Mouse (Mus musculus): ENCODE data around the gene Phyhipl. TPM values are rescaled to one million over a fixed set of nuclear protein-coding genes. Genes with fewer than 3 reads are reported as not detected.

Phyhipl gene
- total and polyA plus RNA-seq, 3 experiments, result not detected

GRCm38 (mm10) chr10:70537694-70538093 is 118.1 kb downstream of the Phyhipl start:
- no peaks in the 10 kb centered on the region for H3K4me1 ChIP-seq (ENCODE audit: control insufficient read depth in 1 of 2, insufficient read depth in 2 of 2)
- H3K9ac ChIP-seq (ENCODE audit: insufficient read depth, low read depth), result no peak overlapping the region
- no peak overlapping the region for H3K4me3 ChIP-seq (replicated peaks in 1 of 3; ENCODE audit: low read depth in 2 of 3, low read length in 2 of 3, poor library complexity in 1 of 3)
- H3K27ac ChIP-seq (ENCODE audit: insufficient read depth, low read depth), result no peak overlapping the region
- no peak overlapping the region for H3K4me2 ChIP-seq (ENCODE audit: insufficient read depth, low read depth, poor library complexity, severe bottlenecking)
- DNase-seq (ENCODE audit: extremely low read depth), result no peak
- in situ Hi-C loops (cut with MboI; ENCODE audit: low pct_ligation_motif_present, low pct_unique_long_range_greater_than_20kb, low sequenced_read_pairs), result no loop called here
- H3K27me3 ChIP-seq (replicated peaks), result no peaks in the 10 kb centered on the region
- no peaks in the 10 kb centered on the region for H3K36me3 ChIP-seq (replicated peaks in 1 of 2; ENCODE audit: control insufficient read depth in 1 of 2, insufficient read depth in 1 of 2, low read length in 1 of 2)
- TF ChIP-seq USF1 (IDR thresholded peaks at IDR 0.05; ENCODE audit: low read depth, low read length) (no peak), EP300 (IDR thresholded peaks at IDR 0.05; ENCODE audit: low read length) (no peak), MYC (IDR thresholded peaks at IDR 0.05; ENCODE audit: low read depth, low read length) (no peak), POLR2A (IDR thresholded peaks at IDR 0.05; ENCODE audit: low read depth, low read length) (no peak), BHLHE40 (IDR thresholded peaks at IDR 0.05; ENCODE audit: low read depth, low read length) (no peak), GABPA (IDR thresholded peaks at IDR 0.05; ENCODE audit: insufficient replicate concordance, low read depth, low read length) (no peak), MAFK (IDR thresholded peaks at IDR 0.05; ENCODE audit: insufficient replicate concordance, low read length) (no peak), ZC3H11A (IDR thresholded peaks at IDR 0.05; ENCODE audit: low read depth, low read length) (no peak), MAX (IDR thresholded peaks at IDR 0.05; ENCODE audit: low read length) (no peak), JUN (IDR thresholded peaks at IDR 0.05; ENCODE audit: insufficient read depth, low read depth, low read length) (no peak), CTCF (conservative IDR thresholded peaks at IDR 0.05 in 1 of 2, IDR thresholded peaks at IDR 0.05 in 1 of 2; ENCODE audit: low read depth in 2 of 2, low read length in 2 of 2) (no peak), SMC3 (IDR thresholded peaks at IDR 0.05; ENCODE audit: low read depth, low read length) (no peak)
- H3K79me2 ChIP-seq (replicated peaks; ENCODE audit: control insufficient read depth, extremely low read depth, insufficient read depth, poor library complexity, severe bottlenecking), result no peaks in the 10 kb centered on the region
- dilution Hi-C loops (cut with MboI; ENCODE audit: extremely low pct_ligation_motif_present, extremely low pct_unique_long_range_greater_than_20kb, low sequenced_read_pairs), result no loop called here
- peaks cover 82% of the 10 kb centered on the region for H3K9me3 ChIP-seq (replicated peaks; ENCODE audit: low read length)

GRCm38 (mm10) chr10:70535401-70535800 is 120.4 kb downstream of the Phyhipl start:
- in situ Hi-C loops (cut with MboI; ENCODE audit: low pct_ligation_motif_present, low pct_unique_long_range_greater_than_20kb, low sequenced_read_pairs), result no loop called here
- peaks cover 75% of the 10 kb centered on the region for H3K9me3 ChIP-seq (replicated peaks; ENCODE audit: low read length)
- DNase-seq (ENCODE audit: extremely low read depth), result no peak

GRCm38 (mm10) chr10:70534571-70534970 is 121.2 kb downstream of the Phyhipl start:
- no peak overlapping the region for H3K4me3 ChIP-seq (replicated peaks in 1 of 3; ENCODE audit: low read depth in 2 of 3, low read length in 2 of 3, poor library complexity in 1 of 3)
- H3K27ac ChIP-seq (ENCODE audit: insufficient read depth, low read depth), result no peak overlapping the region
- no peaks in the 10 kb centered on the region for H3K36me3 ChIP-seq (replicated peaks in 1 of 2; ENCODE audit: control insufficient read depth in 1 of 2, insufficient read depth in 1 of 2, low read length in 1 of 2)
- H3K4me2 ChIP-seq (ENCODE audit: insufficient read depth, low read depth, poor library complexity, severe bottlenecking), result no peak overlapping the region
- no peak overlapping the region for H3K9ac ChIP-seq (ENCODE audit: insufficient read depth, low read depth)
- peaks cover 74% of the 10 kb centered on the region for H3K9me3 ChIP-seq (replicated peaks; ENCODE audit: low read length)
- no peak for TF ChIP-seq RCOR1 (conservative IDR thresholded peaks at IDR 0.05; ENCODE audit: low read depth, low read length)
- TF ChIP-seq USF2 (conservative IDR thresholded peaks at IDR 0.05; ENCODE audit: low read depth, low read length), result no peak
- no peak for TF ChIP-seq CHD1 (IDR thresholded peaks at IDR 0.05; ENCODE audit: low read depth, low read length)
- TF ChIP-seq CTCF (conservative IDR thresholded peaks at IDR 0.05 in 1 of 2, IDR thresholded peaks at IDR 0.05 in 1 of 2; ENCODE audit: low read depth in 2 of 2, low read length in 2 of 2), result no peak
- no peak for TF ChIP-seq GABPA (IDR thresholded peaks at IDR 0.05; ENCODE audit: insufficient replicate concordance, low read depth, low read length)
- TF ChIP-seq BHLHE40 (IDR thresholded peaks at IDR 0.05; ENCODE audit: low read depth, low read length), result no peak
- no peak for TF ChIP-seq POLR2AphosphoS2 (IDR thresholded peaks at IDR 0.05; ENCODE audit: low read depth, low read length)
- TF ChIP-seq KAT2A (IDR thresholded peaks at IDR 0.05; ENCODE audit: insufficient replicate concordance, low read length), result no peak
- no peak for TF ChIP-seq TCF12 (IDR thresholded peaks at IDR 0.05; ENCODE audit: low read depth, low read length)
- TF ChIP-seq ETS1 (conservative IDR thresholded peaks at IDR 0.05; ENCODE audit: low read depth, low read length), result no peak
- no peak for TF ChIP-seq POLR2A (IDR thresholded peaks at IDR 0.05; ENCODE audit: low read depth, low read length)
- no peak for TF ChIP-seq RAD21 (IDR thresholded peaks at IDR 0.05; ENCODE audit: low read depth, low read length)
- TF ChIP-seq JUN (IDR thresholded peaks at IDR 0.05; ENCODE audit: insufficient read depth, low read depth, low read length), result no peak
- TF ChIP-seq MAFK (IDR thresholded peaks at IDR 0.05; ENCODE audit: insufficient replicate concordance, low read length), result no peak
- TF ChIP-seq ZNF384 (IDR thresholded peaks at IDR 0.05; ENCODE audit: low read depth, low read length), result no peak
- in situ Hi-C loops (cut with MboI; ENCODE audit: low pct_ligation_motif_present, low pct_unique_long_range_greater_than_20kb, low sequenced_read_pairs) (no loop called here), dilution Hi-C loops (cut with MboI; ENCODE audit: extremely low pct_ligation_motif_present, extremely low pct_unique_long_range_greater_than_20kb, low sequenced_read_pairs) (no loop called here)
- no peaks in the 10 kb centered on the region for H3K4me1 ChIP-seq (ENCODE audit: control insufficient read depth in 1 of 2, insufficient read depth in 2 of 2)
- no peaks in the 10 kb centered on the region for H3K79me2 ChIP-seq (replicated peaks; ENCODE audit: control insufficient read depth, extremely low read depth, insufficient read depth, poor library complexity, severe bottlenecking)
- DNase-seq (ENCODE audit: extremely low read depth), result no peak
- H3K27me3 ChIP-seq (replicated peaks), result no peaks in the 10 kb centered on the region

More at GRCm38 (mm10) chr10:70535401-70535800, 120.4 kb downstream of the Phyhipl start:
- H3K4me2 ChIP-seq (ENCODE audit: insufficient read depth, low read depth, poor library complexity, severe bottlenecking), result no peak overlapping the region
- no peaks in the 10 kb centered on the region for H3K27me3 ChIP-seq (replicated peaks)
- no peak overlapping the region for H3K27ac ChIP-seq (ENCODE audit: insufficient read depth, low read depth)
- dilution Hi-C loops (cut with MboI; ENCODE audit: extremely low pct_ligation_motif_present, extremely low pct_unique_long_range_greater_than_20kb, low sequenced_read_pairs), result no loop called here
- H3K4me1 ChIP-seq (ENCODE audit: control insufficient read depth in 1 of 2, insufficient read depth in 2 of 2), result no peaks in the 10 kb centered on the region
- H3K9ac ChIP-seq (ENCODE audit: insufficient read depth, low read depth), result no peak overlapping the region
- H3K79me2 ChIP-seq (replicated peaks; ENCODE audit: control insufficient read depth, extremely low read depth, insufficient read depth, poor library complexity, severe bottlenecking), result no peaks in the 10 kb centered on the region
- no peaks in the 10 kb centered on the region for H3K36me3 ChIP-seq (replicated peaks in 1 of 2; ENCODE audit: control insufficient read depth in 1 of 2, insufficient read depth in 1 of 2, low read length in 1 of 2)
- no peak overlapping the region for H3K4me3 ChIP-seq (replicated peaks in 1 of 3; ENCODE audit: low read depth in 2 of 3, low read length in 2 of 3, poor library complexity in 1 of 3)
- no peak for TF ChIP-seq USF2 (conservative IDR thresholded peaks at IDR 0.05; ENCODE audit: low read depth, low read length)
- TF ChIP-seq E2F4 (IDR thresholded peaks at IDR 0.05; ENCODE audit: insufficient replicate concordance, low read depth, low read length), result no peak
- TF ChIP-seq BHLHE40 (IDR thresholded peaks at IDR 0.05; ENCODE audit: low read depth, low read length), result no peak
- no peak for TF ChIP-seq RAD21 (IDR thresholded peaks at IDR 0.05; ENCODE audit: low read depth, low read length)

Measured in CH12.LX (cell line).